Mouse (Mus musculus): ENCODE results near the gene Timp3. TPM values are rescaled to one million over a fixed set of nuclear protein-coding genes. Genes with fewer than 3 reads are reported as not detected.

The Timp3 gene
- polyA plus RNA-seq, 1 experiment from 2014 or later: 91.7 TPM

GRCm38 (mm10) chr10:86389357-86389756, 89.2 kb downstream of the Timp3 start:
- ATAC-seq (replicated peaks; ENCODE audit: extremely low read depth, insufficient read depth, low FRiP score): no peak
- H3K4me2 ChIP-seq (ENCODE audit: low read depth, low read length): no peak overlapping the region
- WGBS: 86% methylated on average over 3 of the region's 3 CpGs
- H3K36me3 ChIP-seq (ENCODE audit: control insufficient read depth, insufficient read depth): no peaks in the 10 kb centered on the region
- no peak overlapping the region for H3K4me3 ChIP-seq (ENCODE audit: low read length)
- peaks cover 17% of the 10 kb centered on the region for H3K4me1 ChIP-seq (ENCODE audit: control insufficient read depth, insufficient read depth, low read length)
- H3K27ac ChIP-seq (ENCODE audit: low read length): no peak overlapping the region
- no peaks in the 10 kb centered on the region for H3K9me3 ChIP-seq (replicated peaks; ENCODE audit: control insufficient read depth, low read length)
- no peak overlapping the region for H3K9ac ChIP-seq (ENCODE audit: low read length)
- no peaks in the 10 kb centered on the region for H3K27me3 ChIP-seq (ENCODE audit: control insufficient read depth, insufficient read depth, low read length)

GRCm38 (mm10) chr10:86389913-86390312, 89.7 kb downstream of the Timp3 start:
- Histone ChIP-seq H3K9ac (ENCODE audit: low read length) (no peak overlapping the region), H3K27ac (ENCODE audit: low read length) (no peak overlapping the region), H3K4me1 (ENCODE audit: control insufficient read depth, insufficient read depth, low read length) (peaks cover 17% of the 10 kb centered on the region), H3K4me3 (ENCODE audit: low read length) (no peak overlapping the region), H3K9me3 (replicated peaks; ENCODE audit: control insufficient read depth, low read length) (no peaks in the 10 kb centered on the region), H3K4me2 (ENCODE audit: low read depth, low read length) (no peak overlapping the region), H3K27me3 (ENCODE audit: control insufficient read depth, insufficient read depth, low read length) (no peaks in the 10 kb centered on the region), H3K36me3 (ENCODE audit: control insufficient read depth, insufficient read depth) (no peaks in the 10 kb centered on the region)
- WGBS: 61% methylated on average over 2 of the region's 2 CpGs
- no peak for ATAC-seq (replicated peaks; ENCODE audit: extremely low read depth, insufficient read depth, low FRiP score)

- 83% methylated on average over 3 of the region's 3 CpGs for WGBS
- no peak overlapping the region for H3K9ac ChIP-seq (ENCODE audit: low read length)
- H3K27ac ChIP-seq (ENCODE audit: low read length): no peak overlapping the region
- no peak overlapping the region for H3K4me2 ChIP-seq (ENCODE audit: low read depth, low read length)
- H3K27me3 ChIP-seq (ENCODE audit: control insufficient read depth, insufficient read depth, low read length): no peaks in the 10 kb centered on the region
- peaks cover 11% of the 10 kb centered on the region for H3K4me1 ChIP-seq (ENCODE audit: control insufficient read depth, insufficient read depth, low read length)
- ATAC-seq (replicated peaks; ENCODE audit: extremely low read depth, insufficient read depth, low FRiP score): no peak
- H3K36me3 ChIP-seq (ENCODE audit: control insufficient read depth, insufficient read depth): no peaks in the 10 kb centered on the region
- no peaks in the 10 kb centered on the region for H3K9me3 ChIP-seq (replicated peaks; ENCODE audit: control insufficient read depth, low read length)
- H3K4me3 ChIP-seq (ENCODE audit: low read length): no peak overlapping the region
Observed at GRCm38 (mm10) chr10:86392399-86392798, 92.2 kb downstream of the Timp3 start.

GRCm38 (mm10) chr10:86397577-86398346, 97.6 kb downstream of the Timp3 start:
- no peak overlapping the region for H3K4me2 ChIP-seq (ENCODE audit: low read depth, low read length)
- H3K27ac ChIP-seq (ENCODE audit: low read length): no peak overlapping the region
- ATAC-seq (replicated peaks; ENCODE audit: extremely low read depth, insufficient read depth, low FRiP score): no peak
- no peaks in the 10 kb centered on the region for H3K27me3 ChIP-seq (ENCODE audit: control insufficient read depth, insufficient read depth, low read length)
- H3K4me3 ChIP-seq (ENCODE audit: low read length): no peak overlapping the region
- no peak overlapping the region for H3K9ac ChIP-seq (ENCODE audit: low read length)
- WGBS: 60% methylated on average over 4 of the region's 4 CpGs
- no peaks in the 10 kb centered on the region for H3K9me3 ChIP-seq (replicated peaks; ENCODE audit: control insufficient read depth, low read length)
- H3K36me3 ChIP-seq (ENCODE audit: control insufficient read depth, insufficient read depth): no peaks in the 10 kb centered on the region
- H3K4me1 ChIP-seq (ENCODE audit: control insufficient read depth, insufficient read depth, low read length): peaks cover 5% of the 10 kb centered on the region

GRCm38 (mm10) chr10:86398347-86398720, 98.2 kb downstream of the Timp3 start:
- peaks cover 5% of the 10 kb centered on the region for H3K4me1 ChIP-seq (ENCODE audit: control insufficient read depth, insufficient read depth, low read length)
- no peak overlapping the region for H3K4me3 ChIP-seq (ENCODE audit: low read length)
- WGBS: 68% methylated on average over 2 of the region's 2 CpGs
- no peaks in the 10 kb centered on the region for H3K9me3 ChIP-seq (replicated peaks; ENCODE audit: control insufficient read depth, low read length)
- H3K9ac ChIP-seq (ENCODE audit: low read length): no peak overlapping the region
- no peaks in the 10 kb centered on the region for H3K36me3 ChIP-seq (ENCODE audit: control insufficient read depth, insufficient read depth)
- no peaks in the 10 kb centered on the region for H3K27me3 ChIP-seq (ENCODE audit: control insufficient read depth, insufficient read depth, low read length)
- H3K4me2 ChIP-seq (ENCODE audit: low read depth, low read length): no peak overlapping the region
- no peak for ATAC-seq (replicated peaks; ENCODE audit: extremely low read depth, insufficient read depth, low FRiP score)
- H3K27ac ChIP-seq (ENCODE audit: low read length): no peak overlapping the region

Other genes starting within 250 kb of the Timp3 start
- 0.68 and 1.3 TPM in 2 replicates for gene Syn3, start 198.5 kb downstream of the Timp3 start, polyA plus RNA-seq (2015; fragmentation: Nextera tagmentation; extraction: Ambion mirVana)